Mouse (Mus musculus): ENCODE data around the gene Lgals3bp. TPM values are rescaled to one million over a fixed set of nuclear protein-coding genes. Genes with fewer than 3 reads are reported as not detected.
"Not testable (repeated sequence)": the region's sequence is repeated elsewhere in the genome, so short reads cannot be mapped to it uniquely, and the experiment has no call there.

Lgals3bp gene
- total RNA-seq, 1 experiment from 2014 or later: 16.5 TPM

DNA sequence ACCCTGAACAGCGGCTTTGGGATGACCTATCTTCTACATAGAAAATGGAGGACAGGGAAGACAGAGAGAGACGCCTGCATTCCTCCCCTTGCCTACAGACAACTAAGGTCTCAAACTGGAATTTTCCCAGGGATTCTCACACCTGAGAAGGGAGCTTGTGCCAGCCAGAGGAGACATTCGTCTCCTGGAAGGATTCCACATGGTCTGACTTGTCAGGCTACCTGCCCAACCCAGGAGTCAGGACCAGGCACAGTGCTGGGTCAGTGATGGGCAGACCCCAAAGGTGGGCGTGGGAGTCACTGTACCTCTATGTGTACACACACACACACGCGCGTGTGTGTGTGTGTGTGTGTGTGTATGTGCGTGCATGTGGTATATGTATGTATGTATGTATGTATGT is 3.4 kb upstream of the Lgals3bp start:
- ATAC-seq (ENCODE audit: extremely low read depth, insufficient number of reproducible peaks, low FRiP score, poor library complexity, severe bottlenecking): no peak

DNA sequence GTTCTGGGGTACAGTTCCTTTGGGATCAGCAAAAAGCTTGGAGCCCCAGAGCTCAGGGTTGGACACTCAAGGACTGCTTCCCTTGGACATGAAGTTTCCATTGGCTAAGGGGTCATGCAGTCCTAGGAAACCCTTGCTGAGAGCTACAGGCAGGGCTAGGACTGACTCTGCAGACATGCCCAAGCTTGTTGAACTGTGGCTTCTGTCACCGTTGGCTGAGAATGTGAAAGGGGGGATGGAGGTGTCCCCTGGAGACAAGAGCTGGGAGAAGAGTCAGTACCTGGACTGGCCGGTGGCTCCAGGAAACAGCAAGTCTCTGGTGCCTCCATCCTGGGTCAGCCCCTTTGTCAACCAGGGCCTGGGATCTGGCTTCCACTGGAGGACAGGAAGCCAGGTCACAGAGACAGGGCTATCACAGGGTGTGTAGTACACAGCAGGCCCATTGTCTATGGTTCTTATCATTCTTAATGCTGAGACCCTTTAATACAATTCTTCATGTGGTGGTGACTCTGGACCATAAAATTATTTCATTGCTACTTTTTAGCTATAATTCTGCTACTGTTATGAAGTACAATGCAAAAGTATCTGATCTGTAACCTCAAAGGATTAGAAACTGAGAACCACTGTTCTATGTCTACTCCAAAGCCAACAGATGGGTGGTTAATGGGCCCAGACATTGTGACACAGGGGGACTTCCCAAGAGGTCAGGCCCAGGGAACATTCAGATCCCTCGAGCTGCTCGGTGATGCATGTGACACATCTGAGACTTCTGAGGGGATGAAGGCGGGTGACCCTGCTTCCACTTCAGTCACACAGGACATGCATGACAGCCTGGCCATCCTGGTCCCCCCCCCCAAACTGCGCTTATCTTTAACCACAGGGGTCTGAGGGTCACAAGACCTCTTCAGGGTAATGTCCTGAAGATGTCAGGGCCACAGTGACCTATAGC is 2.3 kb upstream of the Lgals3bp start:
- no peak for ATAC-seq (ENCODE audit: extremely low read depth, insufficient number of reproducible peaks, low FRiP score, poor library complexity, severe bottlenecking)

- ATAC-seq (ENCODE audit: extremely low read depth, insufficient number of reproducible peaks, low FRiP score, poor library complexity, severe bottlenecking): no peak
Measured at GRCm38 (mm10) chr11:118403183-118403582, 1.3 kb upstream of the Lgals3bp start.

DNA sequence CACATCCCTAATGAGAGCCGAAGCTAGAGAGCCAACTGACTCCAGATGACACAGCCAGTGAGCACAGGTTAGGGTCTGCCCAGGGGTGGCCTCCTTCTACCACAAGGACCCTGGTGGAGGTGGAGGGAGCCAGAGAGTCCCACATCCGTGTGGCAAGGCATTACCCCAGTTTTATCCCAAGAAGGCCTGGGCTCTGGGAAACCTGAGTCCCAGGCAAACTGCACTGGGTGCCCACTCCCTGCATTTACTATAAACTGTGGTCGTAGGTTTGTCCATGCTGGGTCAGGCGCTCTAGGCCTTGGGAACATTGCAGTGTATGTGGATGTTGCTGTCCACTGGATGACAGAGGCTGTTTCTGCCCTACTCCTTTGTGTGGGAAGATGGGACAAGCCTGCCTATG is 697 bp downstream of the Lgals3bp start:
- no peak for ATAC-seq (ENCODE audit: extremely low read depth, insufficient number of reproducible peaks, low FRiP score, poor library complexity, severe bottlenecking)

DNA sequence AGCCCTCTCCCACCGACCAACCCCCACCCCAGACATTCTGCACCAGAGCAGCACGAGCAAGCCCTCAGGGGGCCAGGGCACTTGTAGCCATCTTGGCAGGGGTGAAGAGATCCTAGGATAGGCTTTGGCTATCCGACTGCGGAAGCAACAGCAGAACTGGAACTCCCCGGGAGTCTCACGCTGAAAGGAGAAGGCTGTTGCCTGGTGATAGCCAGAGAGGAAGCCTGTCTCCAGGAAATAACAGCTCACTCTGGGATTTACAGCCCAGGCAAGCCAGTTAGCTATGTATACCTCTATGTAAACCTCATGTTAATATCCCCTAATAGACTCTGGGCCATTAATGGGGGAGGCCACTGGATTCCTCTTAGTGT is 1.3 kb downstream of the Lgals3bp start:
- no peak for ATAC-seq (ENCODE audit: extremely low read depth, insufficient number of reproducible peaks, low FRiP score, poor library complexity, severe bottlenecking)

- ATAC-seq (ENCODE audit: extremely low read depth, insufficient number of reproducible peaks, low FRiP score, poor library complexity, severe bottlenecking): no peak
Measured at GRCm38 (mm10) chr11:118399891-118400565, 1.9 kb downstream of the Lgals3bp start.

GRCm38 (mm10) chr11:118397806-118398530 is 3.9 kb downstream of the Lgals3bp start:
- no peak for ATAC-seq (ENCODE audit: extremely low read depth, insufficient number of reproducible peaks, low FRiP score, poor library complexity, severe bottlenecking)

DNA sequence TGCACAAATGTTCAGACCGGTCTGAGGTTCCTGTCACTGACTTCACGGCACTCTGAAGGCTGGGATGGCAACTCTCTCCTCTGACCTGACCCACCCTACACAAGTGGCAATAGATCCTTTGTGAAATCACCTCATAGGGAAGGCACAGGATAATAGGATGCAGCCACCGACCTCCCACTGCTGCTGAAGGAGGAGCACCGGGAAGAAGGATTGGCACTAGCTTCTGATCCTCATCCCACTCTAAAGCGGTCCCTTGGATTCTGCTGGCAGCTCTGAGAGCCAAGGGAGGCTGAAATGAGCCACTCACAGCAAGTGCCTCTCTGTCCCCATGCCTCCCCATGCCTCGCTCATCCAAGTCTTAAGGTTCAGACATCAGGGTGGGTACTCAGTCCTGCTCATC is 7.4 kb downstream of the Lgals3bp start:
- no peak for ATAC-seq (ENCODE audit: extremely low read depth, insufficient number of reproducible peaks, low FRiP score, poor library complexity, severe bottlenecking)

- ATAC-seq (ENCODE audit: extremely low read depth, insufficient number of reproducible peaks, low FRiP score, poor library complexity, severe bottlenecking): no peak
Measured at GRCm38 (mm10) chr11:118393991-118394390, 7.9 kb downstream of the Lgals3bp start.

- ATAC-seq (ENCODE audit: extremely low read depth, insufficient number of reproducible peaks, low FRiP score, poor library complexity, severe bottlenecking): not testable (repeated sequence)
Measured at GRCm38 (mm10) chr11:118387816-118388215, 14.1 kb downstream of the Lgals3bp start.

DNA sequence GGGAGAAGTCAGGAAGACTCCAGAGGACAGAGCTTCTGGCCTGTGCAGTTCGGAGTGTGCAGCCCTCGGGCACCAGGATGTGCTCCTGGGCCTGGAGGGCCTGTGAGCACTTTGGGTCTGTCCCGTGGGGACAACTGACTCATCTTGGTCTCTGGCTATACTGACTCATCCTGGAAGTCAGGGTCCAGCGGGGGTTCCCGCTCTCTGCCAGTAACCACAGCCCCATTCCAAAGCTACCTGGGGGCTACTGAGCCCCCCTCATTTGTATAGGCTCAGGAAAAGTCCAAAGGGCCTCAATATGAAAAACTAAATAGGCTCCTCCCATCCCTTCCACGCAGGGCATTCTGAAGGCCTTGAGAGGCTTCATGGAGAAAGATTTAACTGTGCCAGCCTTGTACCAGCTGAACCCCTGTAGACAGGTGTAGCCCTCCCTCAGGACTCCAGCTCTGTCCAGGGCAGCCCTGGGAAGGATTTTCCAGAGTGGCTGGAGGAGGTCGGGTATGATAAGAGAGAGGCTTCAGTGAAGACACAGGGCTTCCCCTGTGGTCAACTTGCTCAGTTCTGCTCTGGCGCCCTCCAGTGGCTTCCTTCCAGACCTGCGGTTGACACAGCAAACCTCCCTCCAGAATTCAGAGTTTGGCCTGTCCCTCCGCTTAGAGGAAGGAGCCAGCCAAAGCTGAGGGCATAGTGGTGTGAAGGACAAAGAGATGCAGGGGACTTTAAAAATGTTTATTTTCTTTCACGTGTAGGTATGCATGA is 22.5 kb downstream of the Lgals3bp start:
- peak; percentile 89 for ATAC-seq (ENCODE audit: extremely low read depth, insufficient number of reproducible peaks, low FRiP score, poor library complexity, severe bottlenecking)

- no peak for ATAC-seq (ENCODE audit: extremely low read depth, insufficient number of reproducible peaks, low FRiP score, poor library complexity, severe bottlenecking)
Measured at GRCm38 (mm10) chr11:118378656-118379055, 23.2 kb downstream of the Lgals3bp start.

DNA sequence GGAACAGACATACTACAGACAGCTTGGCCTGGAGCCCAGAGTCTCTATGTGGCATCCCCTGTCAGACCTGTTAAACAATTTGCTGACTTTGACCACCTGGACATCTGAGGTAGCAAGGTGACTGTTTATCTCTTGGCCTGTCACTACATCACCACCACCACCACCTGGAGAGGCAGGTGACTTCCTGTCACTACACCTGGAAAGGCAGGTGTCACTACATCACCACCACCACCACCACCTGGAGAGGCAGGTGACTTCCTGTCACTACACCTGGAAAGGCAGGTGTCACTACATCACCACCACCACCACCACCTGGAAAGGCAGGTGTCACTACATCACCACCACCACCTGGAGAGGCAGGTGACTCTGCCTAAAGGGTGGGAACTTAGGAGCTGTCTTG is 25.6 kb downstream of the Lgals3bp start:
- ATAC-seq (ENCODE audit: extremely low read depth, insufficient number of reproducible peaks, low FRiP score, poor library complexity, severe bottlenecking): not testable (repeated sequence)

- ATAC-seq (ENCODE audit: extremely low read depth, insufficient number of reproducible peaks, low FRiP score, poor library complexity, severe bottlenecking): no peak
Measured at GRCm38 (mm10) chr11:118375881-118376280, 26.0 kb downstream of the Lgals3bp start.

DNA sequence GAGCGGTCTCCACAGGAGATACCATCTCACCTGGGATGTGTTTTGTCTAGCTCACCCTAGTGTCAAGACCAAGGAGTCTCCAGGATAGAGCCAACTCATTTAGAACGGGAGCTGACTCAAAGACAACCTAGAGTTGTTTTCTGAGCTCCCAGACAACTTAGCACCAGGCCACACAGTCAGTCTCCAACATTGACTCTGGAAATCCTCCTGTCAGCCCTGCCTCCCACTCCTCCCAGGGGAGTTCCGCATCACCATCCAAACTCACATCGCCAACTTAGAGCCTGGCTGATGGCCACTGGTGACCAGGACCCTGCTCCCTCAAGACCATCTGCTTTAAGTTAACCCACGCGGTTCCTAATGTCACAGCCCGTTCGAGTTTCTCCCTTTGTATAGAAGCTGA is 26.4 kb downstream of the Lgals3bp start:
- no peak for ATAC-seq (ENCODE audit: extremely low read depth, insufficient number of reproducible peaks, low FRiP score, poor library complexity, severe bottlenecking)

DNA sequence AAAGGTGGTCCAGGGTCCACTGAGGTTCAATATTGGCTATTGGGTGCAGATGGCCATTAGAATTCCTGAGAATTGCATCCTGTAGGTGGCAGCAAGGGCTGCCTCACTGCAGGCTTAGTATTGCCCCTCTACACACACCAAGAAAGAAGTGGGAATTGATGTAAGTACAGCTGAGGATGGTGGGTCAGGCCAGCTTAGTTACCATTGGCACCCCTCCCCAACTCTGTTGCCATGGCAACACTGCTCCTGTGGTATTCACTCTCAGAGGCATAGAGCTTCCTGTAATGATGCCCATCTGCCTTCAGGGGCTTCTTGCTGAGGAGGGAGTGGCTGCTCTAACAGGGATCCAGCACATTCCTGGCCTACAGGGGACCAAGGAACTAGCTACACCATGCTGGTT is 26.9 kb downstream of the Lgals3bp start:
- ATAC-seq (ENCODE audit: extremely low read depth, insufficient number of reproducible peaks, low FRiP score, poor library complexity, severe bottlenecking): no peak

- no peak for ATAC-seq (ENCODE audit: extremely low read depth, insufficient number of reproducible peaks, low FRiP score, poor library complexity, severe bottlenecking)
Measured at GRCm38 (mm10) chr11:118374506-118374905, 27.4 kb downstream of the Lgals3bp start.

GRCm38 (mm10) chr11:118372641-118373040 is 29.3 kb downstream of the Lgals3bp start:
- ATAC-seq (ENCODE audit: extremely low read depth, insufficient number of reproducible peaks, low FRiP score, poor library complexity, severe bottlenecking): no peak

GRCm38 (mm10) chr11:118371876-118372275 is 30.0 kb downstream of the Lgals3bp start:
- no peak for ATAC-seq (ENCODE audit: extremely low read depth, insufficient number of reproducible peaks, low FRiP score, poor library complexity, severe bottlenecking)

Data from neutrophil, adult 5-6 weeks (primary cell).